Mouse (Mus musculus) cortical plate, adult 2 months (tissue): ENCODE measurements at regions not wholly inside any gene's neighbourhood (a gene's known extent, or its start where the extent isn't known, plus 50 kb on each side); places are given as distances from the start of the nearest gene placed in this dataset.

ENCODE experiments used
- CTCF ChIP-seq: fragments of 200-500 bp; IDR thresholded peaks from 2 replicates; pipeline ENCODE4 v1.5.1; 2011; ENCODE audit warnings: mild to moderate bottlenecking, control low read depth, low read length; ENCODE audit not compliant: insufficient read depth; ENCODE audit errors: extremely low read depth
- POLR2A ChIP-seq: fragments of 200-500 bp; IDR thresholded peaks from 2 replicates; pipeline ENCODE4 v1.6.1; 2011; ENCODE audit warnings: mild to moderate bottlenecking, low read length, control low read depth; ENCODE audit not compliant: insufficient read depth; ENCODE audit errors: extremely low read depth

- no peak for TF ChIP-seq POLR2A
- TF ChIP-seq CTCF = no peak
Measured at GRCm38 (mm10) chr13:39774111-39774510, 587.1 kb downstream of the Ofcc1 start.
